ENCODE assay signal across 8 mouse cellular contexts in the genomic region with DNA sequence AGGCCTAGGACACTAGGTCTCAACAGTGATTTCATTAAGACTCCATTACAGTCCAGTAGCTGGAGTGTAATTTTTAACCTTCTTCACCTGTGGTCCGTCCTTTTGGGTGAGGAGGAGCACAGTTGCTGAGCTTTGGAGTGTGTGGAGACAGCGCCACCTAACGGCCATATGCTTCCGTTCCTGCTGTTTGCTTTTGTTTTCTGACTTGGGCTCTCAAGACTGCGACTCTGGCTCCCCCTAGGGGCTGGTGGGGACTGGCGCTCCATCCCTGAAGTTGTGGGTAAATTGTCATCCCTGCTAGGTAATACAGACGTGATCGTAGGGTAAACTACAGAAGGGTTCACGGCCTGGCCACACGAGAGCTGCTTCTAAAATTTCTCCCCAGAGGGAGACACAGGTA. TPM values are rescaled to one million over a fixed set of nuclear protein-coding genes. Genes with fewer than 3 reads are reported as not detected.
DNase-seq lines count a peak whose midpoint lies in the region; ATAC-seq lines count a peak whose summit lies in the region.

No protein-coding gene starts in this region.

- ATAC-seq in megakaryocyte, adult 5-6 weeks (ENCODE audit: poor library complexity, severe bottlenecking): peak; percentile 97

- DNase-seq in R1 (ENCODE audit: low read depth, low spot score): peak; percentile 94
- peak; percentile 95 for DNase-seq in cerebellum, adult 9-11 months
- DNase-seq in frontal cortex, postnatal 14 days (ENCODE audit: low spot score in 2 of 2): peak; percentile 85 to 96
- peak; percentile 98 for DNase-seq in hindlimb bud, embryonic 11.5 days (ENCODE audit: extremely low spot score, low read depth, low spot score)
- peak; percentile 98 to 100 for DNase-seq in left cerebral cortex, adult 18-20 months (ENCODE audit: low spot score in 2 of 2)
- DNase-seq in right cerebral cortex, adult 2 months (ENCODE audit: low spot score in 2 of 2): peak; percentile 99
- DNase-seq in urinary bladder, adult 2 months (ENCODE audit: low spot score): peak; percentile 86

RNA-seq across cellular contexts. Expression of gene Fam241b, which starts 39.3 kb away (rescaled TPM):
- total RNA-seq in left cerebral cortex, adult 18-20 months (2021): 10 to 100 TPM; 62.3 to 63.9 TPM
- not detected in 2 replicates for total RNA-seq in megakaryocyte, adult 5-6 weeks (2015)
- not detected in 2 replicates for total RNA-seq in megakaryocyte, adult 5-6 weeks (2017)
- polyA plus RNA-seq in urinary bladder, adult 2 months (2012; rRNA removed): 14.7 and 17.9 TPM in 2 replicates

RNA-seq across cellular contexts. Expression of gene Tspan15, which starts 48.0 kb away (rescaled TPM):
- total RNA-seq in left cerebral cortex, adult 18-20 months (2021): 1 to 10 TPM; 8.3 to 9.0 TPM
- 0.20 and 0.80 TPM in 2 replicates for total RNA-seq in megakaryocyte, adult 5-6 weeks (2015)
- 0.18 and 0.24 TPM in 2 replicates for total RNA-seq in megakaryocyte, adult 5-6 weeks (2017)
- polyA plus RNA-seq in urinary bladder, adult 2 months (2012; rRNA removed): 37.2 and 41.5 TPM in 2 replicates

RNA-seq across cellular contexts. Expression of gene Neurog3, which starts 50.2 kb away (rescaled TPM):
- total RNA-seq in left cerebral cortex, adult 18-20 months (2021): under 1 TPM in 1 of 2 experiments, not detected in 1; 0.26 TPM
- not detected in 2 replicates for total RNA-seq in megakaryocyte, adult 5-6 weeks (2015)
- not detected in 2 replicates for total RNA-seq in megakaryocyte, adult 5-6 weeks (2017)
- polyA plus RNA-seq in urinary bladder, adult 2 months (2012; rRNA removed): not detected in 2 replicates

Comparison
In these comparisons a context has a peak if more than half of its experiments do, and no peak if none do; other contexts are left out.
1. Peak in every context shown above with its lines: DNase-seq and ATAC-seq.
2. RNA of gene Fam241b, which starts 39.3 kb away (total RNA-seq): 62.3 to 63.9 TPM in left cerebral cortex, adult 18-20 months; not detected in megakaryocyte, adult 5-6 weeks; every median in the first group is over 10 times any median in the second.
3. RNA of gene Tspan15, which starts 48.0 kb away (total RNA-seq): 8.3 to 9.0 TPM in left cerebral cortex, adult 18-20 months; 0.18 to 0.80 TPM in megakaryocyte, adult 5-6 weeks; every median in the first group is over 4 times any median in the second.